Mouse (Mus musculus) brain, embryonic 18.5 days (tissue): ENCODE data around the gene Asz1.

ENCODE experiments used
- DNase-seq: peaks from one replicate; pipeline ENCODE4 v3.0.0-alpha.2; 2012; ENCODE audit warnings: low read depth, low spot score

Gene Asz1

GRCm38 (mm10) chr6:18108934-18109333, at the start of gene Asz1:
Asz1 (minus strand) TSS chr6:18109061.
- no peak for DNase-seq

GRCm38 (mm10) chr6:18153031-18153430, 44.2 kb upstream of the Asz1 start:
- DNase-seq, result no peak

- DNase-seq, result peak; percentile 0
These were observed 26.4 kb upstream of the Asz1 start for GRCm38 (mm10) chr6:18135246-18135645.

GRCm38 (mm10) chr6:18128059-18128458, 19.2 kb upstream of the Asz1 start:
- DNase-seq, result no peak

GRCm38 (mm10) chr6:18127206-18127983, 18.5 kb upstream of the Asz1 start:
- DNase-seq, result no peak

GRCm38 (mm10) chr6:18096861-18097260, 12.0 kb downstream of the Asz1 start:
- no peak for DNase-seq

GRCm38 (mm10) chr6:18089098-18089497, 19.8 kb downstream of the Asz1 start:
- DNase-seq, result no peak

- peak; percentile 6 for DNase-seq
These were observed 21.6 kb downstream of the Asz1 start for GRCm38 (mm10) chr6:18087160-18087804.

GRCm38 (mm10) chr6:18078615-18079014, 30.2 kb downstream of the Asz1 start:
- peak; percentile 2 for DNase-seq

GRCm38 (mm10) chr6:18076986-18077385, 31.9 kb downstream of the Asz1 start:
- no peak for DNase-seq

- DNase-seq, result no peak
These were observed 32.3 kb downstream of the Asz1 start for GRCm38 (mm10) chr6:18076577-18076976.

- no peak for DNase-seq
These were observed 51.0 kb downstream of the Asz1 start for GRCm38 (mm10) chr6:18057899-18058298.

GRCm38 (mm10) chr6:18051702-18052101, 57.2 kb downstream of the Asz1 start:
- DNase-seq, result no peak

- DNase-seq, result no peak
These were observed 64.6 kb downstream of the Asz1 start for GRCm38 (mm10) chr6:18044299-18044698.

- no peak for DNase-seq
These were observed 65.7 kb downstream of the Asz1 start for GRCm38 (mm10) chr6:18043172-18043571.

GRCm38 (mm10) chr6:18032271-18032670, 76.6 kb downstream of the Asz1 start:
- no peak for DNase-seq

GRCm38 (mm10) chr6:18031509-18032010, 77.3 kb downstream of the Asz1 start:
- DNase-seq, result no peak

- DNase-seq, result no peak
These were observed 77.9 kb downstream of the Asz1 start for GRCm38 (mm10) chr6:18030868-18031508.

- no peak for DNase-seq
These were observed 78.9 kb downstream of the Asz1 start, which contains the start of gene Wnt2 for GRCm38 (mm10) chr6:18029746-18030656. Wnt2 (minus strand) TSS chr6:18030585.

- DNase-seq, result no peak
These were observed 84.6 kb downstream of the Asz1 start for GRCm38 (mm10) chr6:18024133-18024794.

- DNase-seq, result no peak
These were observed 95.5 kb downstream of the Asz1 start for GRCm38 (mm10) chr6:18013346-18013745.
